Mouse (Mus musculus) forebrain, postnatal 0 days (tissue): Measurements from ENCODE around the gene Stx6. TPM values are rescaled to one million over a fixed set of nuclear protein-coding genes. Genes with fewer than 3 reads are reported as not detected.

Experiments
- ATAC-seq: fragments of 200-750 bp; cut with Nextera tagmentation; 2 replicates; pipeline ENCODE4 v1.8.0; 2017; ENCODE audit warnings: mild to moderate bottlenecking, moderate library complexity
- DNase-seq: peaks from one replicate; pipeline ENCODE4 v3.0.0-alpha.2; 2015
- H3K27ac ChIP-seq: fragments of 300-500 bp; sonication (generic); 2 replicates; pipeline ENCODE4 v1.5.1; 2014; ENCODE audit warnings: low read depth, mild to moderate bottlenecking, antibody characterized with exemption, low read length, moderate library complexity, mixed read lengths
- H3K27me3 ChIP-seq: fragments of 300-500 bp; sonication (generic); 2 replicates; pipeline ENCODE4 v1.6.1; 2014; ENCODE audit warnings: mild to moderate bottlenecking, low read length, mixed read lengths; ENCODE audit not compliant: insufficient read depth
- H3K36me3 ChIP-seq: fragments of 300-500 bp; sonication (generic); 2 replicates; pipeline ENCODE4 v1.6.1; 2014; ENCODE audit warnings: mild to moderate bottlenecking, moderate library complexity; ENCODE audit not compliant: insufficient read depth
- H3K4me1 ChIP-seq: fragments of 300-500 bp; sonication (generic); 2 replicates; pipeline ENCODE4 v1.6.1; 2014; ENCODE audit warnings: antibody characterized with exemption; ENCODE audit not compliant: insufficient read depth
- H3K4me2 ChIP-seq: fragments of 300-500 bp; sonication (generic); 2 replicates; pipeline ENCODE4 v1.6.1; 2014; ENCODE audit warnings: low read depth, mild to moderate bottlenecking, moderate library complexity
- H3K4me3 ChIP-seq: fragments of 300-500 bp; sonication (generic); 2 replicates; pipeline ENCODE4 v1.5.1; 2014; ENCODE audit warnings: low read depth, low read length, mixed read lengths
- H3K9ac ChIP-seq: fragments of 300-500 bp; sonication (generic); 2 replicates; pipeline ENCODE4 v1.6.1; 2014; ENCODE audit warnings: mild to moderate bottlenecking
- H3K9me3 ChIP-seq: fragments of 300-500 bp; sonication (generic); 2 replicates; pipeline ENCODE4 v1.6.1; 2016; ENCODE audit warnings: low read length
- CTCF ChIP-seq: sonication (generic); IDR thresholded peaks from 2 replicates; pipeline ENCODE4 v1.5.1; 2016; ENCODE audit warnings: antibody characterized with exemption, control low read depth, low read depth
- WGBS: fragments of 180-500 bp; shearing (Covaris S2); extraction: QIAGEN DNeasy Blood & Tissue Kit; methylation state at CpG from one replicate; pipeline ENCODE4 v1.1.7; 2014; 5-methylcytosine and 5-hydroxymethylcytosine counted together
- polyA plus RNA-seq: library from polyadenylated mRNA; unstranded; fragments of >200 nt; fragmentation: Nextera tagmentation; extraction: Ambion mirVana; gene quantifications from 2 replicates; pipeline ENCODE4 v1.2.1, GENCODE M21; 2015
- total RNA-seq: library from RNA; depleted of rRNA; stranded (reverse); fragments of >200 nt; gene quantifications from 2 replicates; pipeline ENCODE4 v1.2.3, GENCODE M21; 2014

Stx6 gene
- total and polyA plus RNA-seq, 2 experiments from 2014 or later = 97.5 to 120 TPM

GRCm38 (mm10) chr1:155239962-155240717 is 81.6 kb downstream of the Stx6 start:
- no peak for TF ChIP-seq CTCF
- Histone ChIP-seq H3K27me3 (no peaks in the 10 kb centered on the region), H3K27ac (no peak overlapping the region), H3K4me1 (peaks cover 13% of the 10 kb centered on the region), H3K9me3 (no peaks in the 10 kb centered on the region), H3K4me3 (no peak overlapping the region), H3K4me2 (no peak overlapping the region), H3K9ac (no peak overlapping the region), H3K36me3 (no peaks in the 10 kb centered on the region)
- ATAC-seq (no peak), DNase-seq (no peak)
- 73% methylated on average over 6 of the region's 6 CpGs for WGBS

- H3K9me3 ChIP-seq = no peaks in the 10 kb centered on the region
- no peak overlapping the region for H3K9ac ChIP-seq
- DNase-seq (no peak), ATAC-seq (no peak)
- 73% methylated on average over 12 of the region's 12 CpGs for WGBS
- no peaks in the 10 kb centered on the region for H3K36me3 ChIP-seq
- H3K4me1 ChIP-seq = peaks cover 13% of the 10 kb centered on the region
- TF ChIP-seq CTCF = no peak
- H3K27ac ChIP-seq = no peak overlapping the region
- no peak overlapping the region for H3K4me3 ChIP-seq
- no peaks in the 10 kb centered on the region for H3K27me3 ChIP-seq
- H3K4me2 ChIP-seq = no peak overlapping the region
Measured at GRCm38 (mm10) chr1:155241701-155242487, 83.4 kb downstream of the Stx6 start.

- H3K4me1 ChIP-seq = peaks cover 9% of the 10 kb centered on the region
- H3K27me3 ChIP-seq = no peaks in the 10 kb centered on the region
- no peak overlapping the region for H3K9ac ChIP-seq
- WGBS = 74% methylated on average over 1 of the region's 1 CpGs
- H3K4me2 ChIP-seq = no peak overlapping the region
- no peaks in the 10 kb centered on the region for H3K36me3 ChIP-seq
- no peak for TF ChIP-seq CTCF
- DNase-seq (no peak), ATAC-seq (no peak)
- H3K4me3 ChIP-seq = no peak overlapping the region
- H3K27ac ChIP-seq = no peak overlapping the region
- no peaks in the 10 kb centered on the region for H3K9me3 ChIP-seq
Measured at GRCm38 (mm10) chr1:155242488-155242745, 83.9 kb downstream of the Stx6 start.

- H3K4me3 ChIP-seq = peak within 1 kb of the TSS; percentile 42
- H3K9ac ChIP-seq = peak within 1 kb of the TSS; percentile 62
- peak within 1 kb of the TSS; percentile 50; the same call in 1 of the 2 replicates for H3K27ac ChIP-seq
- TF ChIP-seq CTCF = no peak
- ATAC-seq = peak; percentile 69
- WGBS = 4% methylated on average over 77 of the region's 85 CpGs
- H3K4me1 ChIP-seq = 0 out of 2 replicates have a peak, but pooled peaks cover 5% of the 10 kb centered on the region
- H3K4me2 ChIP-seq = peak within 1 kb of the TSS; percentile 74
- H3K27me3 ChIP-seq = no peaks in the 10 kb centered on the region
- DNase-seq = no peak
- H3K9me3 ChIP-seq = no peaks in the 10 kb centered on the region
- no peaks in the 10 kb centered on the region for H3K36me3 ChIP-seq
Measured at GRCm38 (mm10) chr1:155243797-155244770, 85.6 kb downstream of the Stx6 start, which contains the start of gene BC034090. BC034090 (minus strand) TSS chr1:155244444.

GRCm38 (mm10) chr1:155244771-155245211 is 86.3 kb downstream of the Stx6 start:
- no peaks in the 10 kb centered on the region for H3K9me3 ChIP-seq
- H3K27ac ChIP-seq = peak overlapping the region; percentile 50; the same call in 1 of the 2 replicates
- H3K9ac ChIP-seq = peak overlapping the region; percentile 62
- 12% methylated on average over 25 of the region's 29 CpGs for WGBS
- H3K4me1 ChIP-seq = 0 out of 2 replicates have a peak, but pooled peaks cover 5% of the 10 kb centered on the region
- peak overlapping the region; percentile 42 for H3K4me3 ChIP-seq
- 0 out of 2 replicates have a peak, but pooled peaks have one; percentile 6 for TF ChIP-seq CTCF
- H3K4me2 ChIP-seq = peak overlapping the region; percentile 74
- no peaks in the 10 kb centered on the region for H3K27me3 ChIP-seq
- no peaks in the 10 kb centered on the region for H3K36me3 ChIP-seq
- peak; percentile 14; the same call in 1 of the 2 replicates for ATAC-seq
- no peak for DNase-seq

GRCm38 (mm10) chr1:155245516-155245915 is 87.0 kb downstream of the Stx6 start:
- H3K36me3 ChIP-seq = no peaks in the 10 kb centered on the region
- no peaks in the 10 kb centered on the region for H3K9me3 ChIP-seq
- no peak for TF ChIP-seq CTCF
- no peak for DNase-seq
- WGBS = 69% methylated on average over 7 of the region's 7 CpGs
- no peak overlapping the region for H3K4me3 ChIP-seq
- H3K9ac ChIP-seq = no peak overlapping the region
- ATAC-seq = no peak
- no peak overlapping the region for H3K4me2 ChIP-seq
- H3K27me3 ChIP-seq = no peaks in the 10 kb centered on the region
- no peak overlapping the region for H3K27ac ChIP-seq
- 0 out of 2 replicates have a peak, but pooled peaks cover 5% of the 10 kb centered on the region for H3K4me1 ChIP-seq
